Mouse (Mus musculus) skeletal muscle tissue, adult 2 months (tissue): ENCODE measurements around the gene Trmt11.
"Not testable (repeated sequence)": the region's sequence is repeated elsewhere in the genome, so short reads cannot be mapped to it uniquely, and the experiment has no call there.

Source experiments
- DNase-seq: peaks from one replicate; pipeline ENCODE4 v3.0.0-alpha.2; 2012; ENCODE audit warnings: low read depth, low spot score

Gene Trmt11

DNA sequence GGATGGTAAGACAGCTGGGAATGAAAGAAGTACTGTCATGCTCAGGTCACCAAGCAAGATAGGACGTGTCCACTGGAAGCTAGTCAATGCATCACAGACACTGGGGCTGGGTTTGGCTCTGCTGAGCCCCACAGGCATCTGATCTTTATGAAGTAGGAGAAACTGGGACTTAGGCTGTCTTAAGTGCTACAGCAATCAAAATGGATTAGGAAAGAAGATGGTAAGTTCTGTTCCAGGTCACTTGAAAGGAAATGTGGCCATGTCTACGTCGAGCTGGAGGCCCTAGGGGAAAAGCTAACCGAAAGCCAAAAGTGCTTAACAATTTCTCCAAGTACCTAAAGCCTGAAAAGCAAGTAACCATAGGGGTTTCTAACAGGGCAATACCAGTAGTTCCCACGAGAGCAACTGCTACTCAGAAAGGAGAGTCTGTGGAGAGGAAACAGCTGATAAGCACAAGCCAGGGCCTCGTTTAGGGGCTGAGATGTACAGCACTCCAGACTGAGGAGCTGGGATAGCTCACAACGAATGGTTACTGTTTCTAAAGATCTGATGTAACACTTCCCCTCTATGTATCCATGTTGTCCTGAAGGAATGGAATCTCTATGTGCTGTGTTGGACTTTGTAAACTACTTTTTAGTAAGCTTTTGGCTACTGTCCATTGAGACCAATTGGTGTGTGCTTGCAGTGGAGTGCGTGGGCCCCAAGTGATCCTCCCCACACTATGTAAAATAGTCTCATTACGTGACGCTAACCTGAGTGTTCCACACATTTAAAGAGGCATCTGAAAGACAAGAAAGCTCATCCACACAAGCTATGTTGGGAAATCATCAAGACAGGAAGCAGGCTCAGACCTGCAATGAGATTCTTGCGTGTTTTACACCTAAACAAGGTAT lies 44.6 kb downstream of the Trmt11 start:
- no peak for DNase-seq

DNA sequence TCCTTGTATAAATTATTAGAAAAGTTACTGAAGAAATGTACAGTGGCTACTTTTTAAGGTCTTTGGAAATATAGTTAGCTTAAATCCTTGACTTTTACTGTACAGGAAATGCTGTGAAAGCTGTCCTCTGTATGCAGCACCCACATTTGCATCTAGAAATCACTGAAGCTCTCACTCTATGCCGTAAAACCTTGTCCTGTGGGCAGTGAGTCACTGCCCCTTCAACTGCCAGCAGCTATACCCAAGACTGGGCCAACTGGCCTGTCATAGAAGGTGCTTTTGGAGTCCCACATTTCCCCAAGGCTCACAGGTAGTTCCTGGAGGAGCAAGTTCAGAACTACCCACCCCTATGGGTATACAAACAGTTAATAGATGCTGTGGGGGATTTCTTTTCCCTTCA lies 48.2 kb downstream of the Trmt11 start:
- no peak for DNase-seq

- no peak for DNase-seq
Measured at GRCm38 (mm10) chr10:30549974-30550373, 50.6 kb downstream of the Trmt11 start.

GRCm38 (mm10) chr10:30538538-30538815 lies 62.1 kb downstream of the Trmt11 start:
- no peak for DNase-seq

GRCm38 (mm10) chr10:30537734-30538537 lies 62.6 kb downstream of the Trmt11 start:
- DNase-seq = no peak

GRCm38 (mm10) chr10:30535930-30536329 lies 64.6 kb downstream of the Trmt11 start:
- DNase-seq = not testable (repeated sequence)

DNA sequence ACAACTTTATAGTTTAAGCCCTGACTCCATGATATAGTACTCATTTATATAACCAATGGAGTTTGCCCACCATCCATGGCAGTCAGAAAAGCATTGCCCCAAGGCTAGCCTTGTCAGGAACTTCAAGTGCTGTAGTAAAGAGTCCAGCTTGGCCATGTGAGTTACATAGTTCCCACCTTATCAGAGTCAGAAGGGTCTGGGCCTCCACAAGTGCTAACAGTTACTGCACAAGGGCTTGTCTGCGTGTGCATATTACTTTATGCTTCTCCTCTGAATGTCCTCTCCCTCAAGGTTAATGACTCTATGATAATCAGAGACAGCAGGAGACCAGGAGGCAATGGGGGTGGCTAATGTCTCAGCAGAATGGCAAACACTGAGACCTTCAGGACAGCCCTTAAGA lies 73.4 kb downstream of the Trmt11 start:
- no peak for DNase-seq

GRCm38 (mm10) chr10:30521727-30522126 lies 78.8 kb downstream of the Trmt11 start:
- DNase-seq = no peak

- DNase-seq = no peak
Measured at GRCm38 (mm10) chr10:30519143-30519542, 81.4 kb downstream of the Trmt11 start.

DNA sequence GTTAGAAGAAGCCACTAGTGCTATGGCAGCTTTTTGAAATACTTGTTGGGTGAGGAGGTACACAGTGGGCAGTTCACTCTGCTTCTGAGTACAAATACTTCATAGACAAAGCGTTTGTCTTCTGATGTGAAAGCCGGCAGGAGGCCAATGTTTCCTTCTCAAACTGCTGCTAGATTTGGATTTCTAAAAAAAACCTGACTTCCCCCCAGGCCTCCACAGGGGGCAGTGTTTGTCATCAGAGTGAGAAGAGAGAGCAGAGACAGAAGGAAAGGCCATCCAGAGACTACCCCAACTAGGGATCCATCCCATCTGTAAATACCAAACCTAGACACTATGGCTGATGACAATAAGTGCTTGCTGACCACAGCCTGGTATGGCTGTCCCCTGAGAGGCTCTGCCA lies 83.3 kb downstream of the Trmt11 start:
- DNase-seq = no peak

DNA sequence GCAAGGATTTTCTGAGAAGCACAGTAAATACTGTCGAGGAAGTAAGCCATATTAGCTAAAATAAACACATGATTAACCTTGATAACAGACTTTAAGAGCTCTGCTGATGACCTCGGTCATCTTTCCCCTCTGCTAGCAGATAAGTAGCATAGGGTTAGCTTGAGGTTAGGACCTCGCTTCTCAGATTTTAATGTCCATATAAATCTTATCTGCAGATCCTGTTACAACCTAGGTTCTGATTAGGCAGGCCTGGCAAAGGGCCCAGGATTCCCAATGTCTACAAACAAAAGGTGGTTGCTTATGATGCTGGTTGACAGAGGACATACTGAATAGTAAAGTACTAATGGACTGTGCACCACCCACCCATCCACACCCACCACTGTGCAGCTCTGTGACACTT lies 83.8 kb downstream of the Trmt11 start:
- DNase-seq = no peak

DNA sequence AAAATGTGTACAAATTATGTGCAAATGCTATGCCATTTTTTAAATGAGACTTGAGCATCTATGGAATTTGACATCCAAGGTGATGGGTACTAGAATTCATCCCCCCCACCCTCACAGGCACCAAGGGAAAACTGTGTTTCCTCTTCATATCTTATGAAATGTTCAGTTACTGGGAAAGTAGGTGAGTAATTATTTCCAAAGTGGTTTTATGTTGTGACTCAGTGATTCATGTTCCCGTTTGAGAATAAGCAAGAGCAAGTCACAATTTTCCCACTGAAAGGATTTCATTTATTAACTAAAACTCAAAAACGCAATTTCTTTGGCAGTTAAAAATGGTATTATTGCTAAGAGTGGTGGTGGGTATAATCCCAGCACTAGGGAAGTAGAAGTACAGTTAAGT lies 95.8 kb downstream of the Trmt11 start:
- DNase-seq = no peak

GRCm38 (mm10) chr10:30503168-30503567 lies 97.4 kb downstream of the Trmt11 start:
- no peak for DNase-seq

GRCm38 (mm10) chr10:30502718-30503117 lies 97.8 kb downstream of the Trmt11 start:
- DNase-seq = no peak

DNA sequence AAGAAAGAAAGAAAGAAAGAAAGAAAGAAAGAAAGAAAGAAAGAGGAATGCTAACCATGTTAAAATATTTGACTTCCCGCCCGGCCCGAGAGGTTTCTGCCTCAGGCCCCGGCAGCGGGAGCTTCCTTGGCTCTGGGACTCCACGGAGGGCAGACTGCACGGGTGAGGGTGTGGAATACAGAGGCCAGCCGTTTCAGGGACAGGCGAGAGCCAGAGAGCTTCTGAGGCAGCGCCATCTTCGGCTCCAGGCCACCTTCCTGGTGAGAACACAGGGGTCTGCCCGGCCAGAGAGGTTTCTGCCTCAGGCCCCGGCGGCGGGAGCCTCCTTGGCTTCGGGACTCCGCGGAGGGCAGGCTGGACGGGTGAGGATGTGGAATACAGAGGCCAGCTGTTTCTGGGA lies 102.3 kb downstream of the Trmt11 start:
- not testable (repeated sequence) for DNase-seq
